Mouse (Mus musculus): ENCODE data around the gene Nfatc4.

GRCm38 (mm10) chr14:55826142-55826541, 3.2 kb downstream of the Nfatc4 start:
- TF ChIP-seq CTCF (IDR thresholded peaks at IDR 0.05; ENCODE audit: extremely low read depth, insufficient read length, insufficient replicate concordance, low read depth, low read length): no peak
- TF ChIP-seq POLR2A (IDR thresholded peaks at IDR 0.05; ENCODE audit: low read depth, low read length): no peak
